Mouse (Mus musculus) adrenal gland, postnatal 10 days (tissue): Measurements from ENCODE around the gene Wwox. TPM values are rescaled to one million over a fixed set of nuclear protein-coding genes. Genes with fewer than 3 reads are reported as not detected.

Experiments used
- DNase-seq: peaks from one replicate; pipeline ENCODE4 v3.0.0; 2021; ENCODE audit warnings: mixed read lengths
- total RNA-seq, 2 experiments: library from RNA; stranded (reverse); gene quantifications; 2 replicates each; pipeline ENCODE4 v1.2.3; 2021

Gene Wwox
- total RNA-seq, 2 experiments from 2014 or later, result 20.8 to 28.4 TPM

DNA sequence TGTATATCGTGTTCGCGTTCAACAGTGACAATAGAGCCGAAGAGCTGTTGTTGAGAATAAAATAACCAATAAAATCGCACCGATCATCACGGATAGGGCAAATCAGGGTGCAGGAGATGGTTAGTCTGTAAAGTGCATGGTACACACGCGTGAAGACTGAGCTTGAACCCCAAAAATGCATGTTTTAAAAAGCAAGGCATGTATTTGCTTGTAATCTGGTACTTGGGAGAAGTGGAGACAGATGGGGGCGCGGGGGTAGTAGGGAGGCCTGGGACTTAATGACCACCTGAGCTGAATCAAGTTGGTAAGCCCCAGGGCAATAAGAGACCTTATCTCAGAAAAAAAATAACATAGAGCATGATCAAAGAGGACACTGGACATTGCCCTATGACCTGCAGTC, 919.0 kb downstream of the Wwox start:
- no peak for DNase-seq

DNA sequence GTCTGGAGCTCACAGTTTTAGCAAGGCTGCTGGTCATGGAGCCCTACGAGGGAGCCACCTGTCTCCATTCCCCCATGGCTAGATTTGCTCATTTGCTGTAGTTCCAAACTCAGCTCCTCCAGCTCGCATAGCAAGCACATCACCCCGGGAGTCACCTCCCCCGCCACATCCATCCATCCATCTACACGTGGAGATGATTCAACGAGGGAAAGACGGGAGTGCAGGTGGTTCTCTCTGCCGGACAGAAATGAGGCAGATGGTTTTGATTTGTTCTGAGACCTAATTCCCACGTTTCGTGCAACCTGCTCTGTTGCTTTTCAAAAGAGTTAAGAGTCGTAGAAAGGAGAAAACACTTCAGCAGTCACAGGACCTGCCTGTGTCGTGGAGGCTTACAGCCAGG, 920.2 kb downstream of the Wwox start:
- no peak for DNase-seq

DNA sequence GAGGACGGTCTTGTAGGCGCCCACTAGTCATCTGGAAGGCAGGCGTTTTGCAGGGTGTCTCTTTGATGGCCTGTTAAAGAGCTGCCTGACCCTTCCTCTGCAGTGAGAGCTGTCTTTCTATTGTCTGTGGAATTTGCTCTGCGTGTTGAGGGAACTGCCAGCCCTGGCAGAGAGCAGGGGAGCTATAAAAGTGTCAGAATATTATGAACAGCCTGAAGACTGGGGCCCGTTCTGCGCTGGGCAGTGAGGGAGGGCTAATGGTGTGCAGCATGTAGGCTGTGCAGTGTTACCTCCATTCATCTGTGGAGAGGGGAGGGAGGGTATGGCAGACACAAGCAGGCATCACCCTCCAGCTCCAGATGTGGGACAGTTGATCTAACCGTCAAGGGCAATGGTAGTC, 923.1 kb downstream of the Wwox start:
- DNase-seq, result peak; percentile 15

DNA sequence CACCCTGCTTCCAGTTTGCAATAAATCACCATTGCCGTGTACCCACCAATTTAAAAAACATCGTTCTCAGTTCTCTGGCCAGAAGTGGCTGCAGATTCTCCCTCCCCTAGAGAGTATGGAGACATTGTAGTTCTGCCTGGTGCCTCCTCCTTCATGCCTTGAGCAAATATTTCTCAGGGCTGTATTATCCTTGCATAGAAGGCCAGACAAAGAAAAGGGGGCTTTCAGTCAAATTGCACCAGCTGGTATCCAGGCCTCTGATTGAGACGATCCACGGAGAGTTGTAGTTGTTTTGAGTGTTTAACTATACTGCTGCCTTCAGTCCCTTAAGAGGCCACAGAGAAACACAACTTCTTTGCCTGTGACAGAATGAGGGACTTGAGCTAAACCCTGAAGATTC, 935.5 kb downstream of the Wwox start:
- DNase-seq, result no peak

DNA sequence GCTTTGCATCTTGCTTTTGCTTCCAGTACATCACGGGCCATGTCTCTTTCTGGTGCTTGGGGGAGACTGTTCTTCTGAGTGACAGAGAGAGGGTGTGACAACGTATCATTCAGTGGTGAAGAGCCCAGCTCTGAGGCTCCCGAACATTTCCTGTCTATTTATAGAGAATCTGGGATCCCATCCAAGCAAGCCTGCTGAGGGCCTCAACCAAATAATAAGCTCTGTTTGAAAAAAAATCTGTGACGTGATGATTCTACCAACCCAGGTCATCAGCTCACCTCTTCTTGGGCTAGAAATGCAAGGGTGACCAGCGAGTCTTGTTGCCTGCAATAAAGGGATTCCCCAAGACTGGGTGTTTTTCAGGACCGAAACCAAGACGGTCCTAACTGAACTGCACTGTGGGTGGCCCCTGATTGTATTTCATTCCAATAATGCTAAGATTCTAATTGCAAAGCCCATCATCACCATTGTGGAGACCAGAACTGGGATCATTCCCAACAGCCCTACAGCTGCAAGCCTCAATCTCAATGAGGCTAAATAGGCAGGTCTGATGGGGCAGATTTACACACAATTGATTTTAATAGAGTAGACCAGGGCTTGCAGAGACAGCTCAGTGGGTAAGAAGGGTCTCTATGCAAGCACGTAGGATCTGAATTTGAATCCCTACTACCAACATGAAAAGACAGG, 936.0 kb downstream of the Wwox start:
- peak; percentile 13 for DNase-seq

DNA sequence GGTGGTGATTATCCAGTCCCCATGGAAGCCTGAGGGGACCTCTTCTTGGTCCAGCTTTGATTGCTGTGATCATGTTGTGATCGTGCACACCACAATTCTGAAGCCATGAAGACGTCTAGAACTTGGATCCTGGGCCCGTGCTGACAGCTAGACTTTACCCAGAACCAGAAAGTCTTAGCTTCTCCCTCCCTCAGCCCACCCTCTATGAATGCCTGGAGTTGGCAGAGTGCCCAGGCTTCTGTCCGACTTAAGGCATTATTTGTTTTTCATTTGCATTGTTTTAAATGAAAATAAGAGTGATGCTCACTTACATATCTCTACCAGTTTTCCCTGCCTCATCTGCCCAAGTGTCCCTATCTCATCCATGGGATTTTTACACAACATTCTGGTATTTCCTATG, 937.9 kb downstream of the Wwox start:
- DNase-seq, result no peak

DNA sequence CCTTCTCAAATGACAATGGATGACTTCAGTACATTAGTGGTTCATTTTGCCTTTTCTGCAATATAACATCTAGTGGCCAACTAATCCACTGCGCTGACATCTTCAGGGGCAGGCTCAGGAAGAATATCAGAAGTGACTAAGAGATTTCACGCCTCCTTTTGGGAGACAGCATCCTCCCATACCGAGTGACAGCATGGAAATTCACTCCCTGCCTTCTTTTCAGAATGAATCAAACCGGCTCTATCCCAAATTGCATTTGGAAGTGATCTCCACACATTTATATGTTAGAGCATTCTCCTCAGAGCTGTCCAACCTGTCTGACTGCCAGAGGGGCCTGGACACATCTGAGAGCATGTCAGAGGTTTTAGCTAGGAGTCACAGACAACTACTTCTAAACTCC, 940.6 kb downstream of the Wwox start:
- no peak for DNase-seq

DNA sequence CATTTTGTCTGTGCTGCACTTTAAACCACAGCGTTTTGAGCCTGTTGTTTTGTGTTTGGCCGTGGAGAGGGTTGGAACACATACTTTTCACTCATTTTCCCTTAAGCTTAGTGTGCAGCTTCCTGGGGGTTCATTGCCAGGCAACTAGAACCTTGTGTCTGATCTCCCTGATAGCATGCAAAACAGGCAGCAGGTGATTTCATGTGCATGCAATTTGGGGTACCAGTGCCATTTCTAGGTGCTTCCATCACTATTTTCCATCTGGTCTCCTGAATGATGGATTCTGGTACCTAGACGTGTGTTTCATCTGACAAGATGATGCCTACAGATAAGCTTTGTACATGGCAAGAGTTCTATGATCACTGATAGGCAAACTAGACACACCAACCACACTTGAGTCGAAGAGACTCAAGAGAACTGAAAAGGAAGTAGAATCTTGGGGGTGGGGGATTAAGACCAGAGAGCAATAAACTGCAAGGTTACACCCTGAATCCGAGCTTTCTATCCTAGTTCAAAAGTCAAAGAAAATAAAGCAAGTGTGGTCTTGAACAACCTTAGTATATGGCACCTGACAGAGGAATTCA, 951.6 kb downstream of the Wwox start:
- no peak for DNase-seq

DNA sequence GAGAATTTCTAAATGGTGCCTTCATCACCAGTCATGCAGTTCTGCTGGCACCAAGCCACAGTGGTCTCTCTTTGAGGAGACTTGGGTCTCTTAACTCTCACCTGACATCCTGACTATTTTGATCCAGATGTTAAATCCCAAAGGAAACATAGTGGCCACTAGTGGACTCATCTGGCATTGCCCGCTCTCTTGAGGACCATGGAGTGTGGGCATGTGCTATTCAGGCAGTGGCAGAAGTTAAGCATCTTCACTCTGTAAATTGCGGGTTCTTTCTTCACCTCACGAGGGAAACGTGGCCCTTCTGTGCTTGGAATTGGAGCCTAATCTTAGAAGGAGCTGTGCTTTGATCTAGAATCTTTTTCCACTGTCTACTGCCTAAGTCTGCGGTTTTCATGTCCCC, 956.4 kb downstream of the Wwox start:
- peak; percentile 25 for DNase-seq

DNA sequence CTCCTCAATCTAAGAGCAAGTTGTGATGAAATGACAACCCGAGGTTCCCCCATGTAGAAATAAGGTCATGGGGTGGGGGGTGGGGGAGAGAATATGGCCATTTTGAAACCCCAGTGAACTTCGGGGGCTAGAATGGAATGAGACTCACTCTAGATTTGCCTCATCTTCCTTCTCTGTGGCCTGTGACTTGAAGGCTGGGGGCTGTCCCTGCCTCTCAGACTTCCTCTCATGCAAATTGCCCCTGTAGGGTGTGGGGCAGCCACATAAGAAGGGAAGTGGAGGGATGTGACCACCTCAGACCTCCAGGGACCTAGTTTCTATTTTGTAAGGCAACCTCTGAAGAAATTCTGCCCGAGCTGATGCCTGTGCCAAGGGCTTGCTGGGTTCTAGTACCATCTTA, 958.5 kb downstream of the Wwox start:
- DNase-seq, result no peak

DNA sequence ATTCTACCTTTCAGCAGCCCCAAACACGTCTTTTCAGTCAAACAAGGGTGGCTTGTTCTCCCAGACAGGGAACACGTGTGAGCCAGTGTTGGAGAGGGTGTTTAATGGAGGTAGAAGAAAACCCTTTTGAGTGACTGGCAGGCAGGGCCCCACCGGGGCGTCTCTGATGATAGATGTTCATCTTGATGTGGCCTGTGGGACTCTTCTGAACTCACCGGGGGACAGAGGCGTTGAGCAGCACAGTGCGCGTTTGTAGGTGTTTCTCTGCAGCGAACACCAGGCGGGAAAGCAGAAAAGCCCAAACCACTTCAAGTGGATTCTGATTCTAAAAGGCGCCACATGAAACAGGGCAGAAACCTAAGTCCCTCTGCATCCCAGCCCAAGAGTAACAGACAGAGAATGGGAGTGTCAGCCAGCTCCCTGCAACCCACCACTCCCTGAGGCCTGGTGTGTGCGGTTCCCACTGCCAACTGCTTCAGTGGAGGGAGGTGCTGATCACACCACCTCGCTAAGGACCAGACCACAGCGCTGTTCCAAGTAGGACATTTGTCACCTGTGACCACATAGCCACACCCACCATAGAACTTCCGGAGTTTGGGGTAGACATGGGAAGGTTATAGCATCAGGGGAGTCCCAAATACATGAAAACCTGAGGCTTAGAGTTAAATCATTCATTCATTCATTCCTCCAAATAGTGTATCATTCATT, 960.7 kb downstream of the Wwox start:
- DNase-seq, result peak; percentile 17

Other genes starting within 250 kb of the Wwox start
- gene Vat1l, start 234.0 kb upstream of the Wwox start, total RNA-seq, result 10 to 100 TPM; 15.9 to 24.4 TPM
- not detected for gene Clec3a, start 21.6 kb upstream of the Wwox start, total RNA-seq